Mouse (Mus musculus): Measurements from ENCODE around the gene Sfxn2. TPM values are rescaled to one million over a fixed set of nuclear protein-coding genes. Genes with fewer than 3 reads are reported as not detected.

Gene Sfxn2
- total and polyA plus RNA-seq, 3 experiments: 20.3 to 36.6 (median 21.2) TPM

- no peak for TF ChIP-seq CTCF (IDR thresholded peaks at IDR 0.05 in 2 of 3, conservative IDR thresholded peaks at IDR 0.05 in 1 of 3; ENCODE audit: control insufficient read depth in 1 of 3, insufficient read depth in 1 of 3, low read depth in 2 of 3, low read length in 3 of 3, poor library complexity in 1 of 3, severe bottlenecking in 1 of 3)
- no peak for TF ChIP-seq ELF1 (IDR thresholded peaks at IDR 0.05; ENCODE audit: low read depth, low read length)
- TF ChIP-seq MAFK (IDR thresholded peaks at IDR 0.05; ENCODE audit: borderline replicate concordance, low read depth, low read length): no peak
Measured at GRCm38 (mm10) chr19:46628403-46628802, 55.2 kb downstream of the Sfxn2 start (continued).

- Histone ChIP-seq H3K9me3 (replicated peaks; ENCODE audit: insufficient read depth, low read length) (no peaks in the 10 kb centered on the region), H3K27ac (ENCODE audit: control insufficient read depth, low read depth, low read length) (no peak overlapping the region), H3K27me3 (ENCODE audit: control insufficient read depth in 1 of 2, insufficient read depth in 2 of 2, low read length in 2 of 2) (no peaks in the 10 kb centered on the region), H3K79me2 (ENCODE audit: control insufficient read depth, insufficient read depth, low read length, poor library complexity) (no peaks in the 10 kb centered on the region), H3K4me3 (ENCODE audit: control insufficient read depth in 1 of 2, insufficient read depth in 1 of 2, low read depth in 2 of 2, low read length in 2 of 2) (no peak overlapping the region), H3K36me3 (ENCODE audit: control insufficient read depth in 1 of 2, insufficient read depth in 2 of 2, low read length in 2 of 2) (peaks cover 0 to 1% of the 10 kb centered on the region in 2 experiments; a peak in 2 of 4 replicates), H3K9ac (ENCODE audit: control insufficient read depth, low read depth, low read length, poor library complexity, severe bottlenecking) (no peak overlapping the region), H3K4me1 (ENCODE audit: control insufficient read depth in 1 of 2, insufficient read depth in 2 of 2, low read length in 2 of 2) (no peaks in the 10 kb centered on the region)
- DNase-seq (ENCODE audit: low read depth, low spot score): no peak
- TF ChIP-seq ELF1 (IDR thresholded peaks at IDR 0.05; ENCODE audit: low read depth, low read length) (no peak), USF2 (IDR thresholded peaks at IDR 0.05; ENCODE audit: borderline replicate concordance in 1 of 2, insufficient read depth in 1 of 2, low read depth in 1 of 2, low read length in 2 of 2) (no peak), RCOR1 (IDR thresholded peaks at IDR 0.05; ENCODE audit: low read depth, low read length) (no peak), EP300 (IDR thresholded peaks at IDR 0.05; ENCODE audit: low read depth in 1 of 2, low read length in 2 of 2) (no peak), BHLHE40 (IDR thresholded peaks at IDR 0.05; ENCODE audit: borderline replicate concordance, low read depth, low read length) (no peak), USF1 (IDR thresholded peaks at IDR 0.05; ENCODE audit: low read depth, low read length) (no peak), ZNF384 (IDR thresholded peaks at IDR 0.05; ENCODE audit: low read depth, low read length) (no peak), POLR2AphosphoS2 (IDR thresholded peaks at IDR 0.05; ENCODE audit: low read length) (no peak), GATA1 (IDR thresholded peaks at IDR 0.05; ENCODE audit: low read depth, low read length) (no peak), MYB (IDR thresholded peaks at IDR 0.05; ENCODE audit: low read depth, low read length) (no peak), KAT2A (conservative IDR thresholded peaks at IDR 0.05; ENCODE audit: low read depth, low read length) (no peak), ETS1 (IDR thresholded peaks at IDR 0.05; ENCODE audit: low read depth, low read length) (no peak), E2F4 (IDR thresholded peaks at IDR 0.05; ENCODE audit: borderline replicate concordance, low read depth, low read length) (no peak), POLR2AphosphoS5 (IDR thresholded peaks at IDR 0.05; ENCODE audit: borderline replicate concordance, low read depth, low read length) (no peak), CHD1 (IDR thresholded peaks at IDR 0.05; ENCODE audit: low read depth, low read length) (no peak), SMC3 (IDR thresholded peaks at IDR 0.05; ENCODE audit: low read depth, low read length) (no peak), MEF2A (IDR thresholded peaks at IDR 0.05; ENCODE audit: extremely low read depth, insufficient replicate concordance, low read depth, low read length, poor library complexity, severe bottlenecking) (no peak)
Measured at GRCm38 (mm10) chr19:46629807-46630206, 56.6 kb downstream of the Sfxn2 start.

Data from MEL (cell line).